Mouse (Mus musculus) neural tube, embryonic 11.5 days (tissue): ENCODE measurements around the gene Fibcd1. TPM values are rescaled to one million over a fixed set of nuclear protein-coding genes. Genes with fewer than 3 reads are reported as not detected.

Experiments used
- ATAC-seq: fragments of 200-750 bp; cut with Nextera tagmentation; 2 replicates; pipeline ENCODE4 v1.8.0; 2017; ENCODE audit warnings: moderate number of reproducible peaks, mild to moderate bottlenecking, moderate TSS enrichment, moderate library complexity; ENCODE audit not compliant: insufficient read depth, low FRiP score, low TSS enrichment
- DNase-seq: peaks from one replicate; pipeline ENCODE4 v3.0.0-alpha.2; 2015; ENCODE audit warnings: low spot score
- H3K27ac ChIP-seq: fragments of 300-500 bp; sonication (generic); 2 replicates; pipeline ENCODE4 v1.5.1; 2014; ENCODE audit warnings: low read depth, mild to moderate bottlenecking, low read length
- H3K27me3 ChIP-seq: fragments of 300-500 bp; sonication (generic); 2 replicates; pipeline ENCODE4 v1.6.1; 2014; ENCODE audit warnings: mild to moderate bottlenecking, low read length, mixed read lengths; ENCODE audit not compliant: control insufficient read depth, insufficient read depth
- H3K36me3 ChIP-seq: fragments of 300-500 bp; sonication (generic); 2 replicates; pipeline ENCODE4 v1.6.1; 2014; ENCODE audit warnings: mild to moderate bottlenecking, low read length, moderate library complexity, mixed read lengths; ENCODE audit not compliant: control insufficient read depth, insufficient read depth
- H3K4me1 ChIP-seq: fragments of 300-500 bp; sonication (generic); 2 replicates; pipeline ENCODE4 v1.6.1; 2014; ENCODE audit warnings: low read length, mixed read lengths; ENCODE audit not compliant: control insufficient read depth, insufficient read depth
- H3K4me2 ChIP-seq: fragments of 300-500 bp; sonication (generic); 2 replicates; pipeline ENCODE4 v1.6.1; 2014; ENCODE audit warnings: low read depth, mild to moderate bottlenecking, moderate library complexity
- H3K4me3 ChIP-seq: fragments of 300-500 bp; sonication (generic); 2 replicates; pipeline ENCODE4 v1.5.1; 2014; ENCODE audit warnings: low read depth, low read length
- H3K9ac ChIP-seq: fragments of 300-500 bp; sonication (generic); 2 replicates; pipeline ENCODE4 v1.6.1; 2014; ENCODE audit warnings: mild to moderate bottlenecking, low read length
- H3K9me3 ChIP-seq: fragments of 300-500 bp; sonication (generic); 2 replicates; pipeline ENCODE4 v1.6.1; 2016; ENCODE audit warnings: low read length; ENCODE audit not compliant: control insufficient read depth
- WGBS: fragments of 180-500 bp; shearing (Covaris S2); extraction: QIAGEN DNeasy Blood & Tissue Kit; methylation state at CpG from one replicate; pipeline ENCODE4 v1.1.7; 2014; 5-methylcytosine and 5-hydroxymethylcytosine counted together
- polyA plus RNA-seq: library from polyadenylated mRNA; unstranded; fragments of >200 nt; fragmentation: Nextera tagmentation; extraction: Ambion mirVana; gene quantifications from 2 replicates; pipeline ENCODE4 v1.2.1, GENCODE M21; 2014

Fibcd1 gene
- 0.51 and 1.2 TPM in 2 replicates for polyA plus RNA-seq

GRCm38 (mm10) chr2:31845896-31846691 is at the start of gene Fibcd1:
Gene Fibcd1 (minus strand): TSS chr2:31846005.
- peaks cover 12% of the 10 kb centered on the region for H3K4me1 ChIP-seq
- no peaks in the 10 kb centered on the region for H3K36me3 ChIP-seq
- H3K27me3 ChIP-seq = peaks cover 36% of the 10 kb centered on the region
- no peaks in the 10 kb centered on the region for H3K9me3 ChIP-seq
- peak within 1 kb of the TSS; percentile 90 for H3K4me2 ChIP-seq
- WGBS = under 1% methylated on average over 78 of the region's 88 CpGs
- peak; percentile 45 for DNase-seq
- peak within 1 kb of the TSS; percentile 50 for H3K4me3 ChIP-seq
- peak within 1 kb of the TSS; percentile 41 for H3K9ac ChIP-seq
- ATAC-seq = no peak
- H3K27ac ChIP-seq = no peak within 1 kb of the TSS

GRCm38 (mm10) chr2:31894221-31894870 is 48.5 kb upstream of the Fibcd1 start:
- WGBS = 44% methylated on average over 13 of the region's 13 CpGs
- Histone ChIP-seq H3K27ac (no peak overlapping the region), H3K9me3 (no peaks in the 10 kb centered on the region), H3K4me2 (no peak overlapping the region), H3K4me1 (0 out of 2 replicates have a peak, but pooled peaks cover 3% of the 10 kb centered on the region), H3K4me3 (no peak overlapping the region), H3K36me3 (no peaks in the 10 kb centered on the region), H3K27me3 (no peaks in the 10 kb centered on the region), H3K9ac (no peak overlapping the region)
- ATAC-seq = no peak
- no peak for DNase-seq

GRCm38 (mm10) chr2:31893110-31893669 is 47.4 kb upstream of the Fibcd1 start:
- WGBS = 54% methylated on average over 10 of the region's 10 CpGs
- no peak overlapping the region for H3K4me2 ChIP-seq
- H3K4me3 ChIP-seq = no peak overlapping the region
- 0 out of 2 replicates have a peak, but pooled peaks cover 3% of the 10 kb centered on the region for H3K4me1 ChIP-seq
- no peak overlapping the region for H3K9ac ChIP-seq
- ATAC-seq (no peak), DNase-seq (no peak)
- H3K27ac ChIP-seq = no peak overlapping the region
- H3K36me3 ChIP-seq = no peaks in the 10 kb centered on the region
- H3K9me3 ChIP-seq = no peaks in the 10 kb centered on the region
- 0 out of 2 replicates have a peak, but pooled peaks cover 3% of the 10 kb centered on the region for H3K27me3 ChIP-seq

- H3K4me3 ChIP-seq = no peak overlapping the region
- H3K27me3 ChIP-seq = peaks cover 21% of the 10 kb centered on the region
- no peaks in the 10 kb centered on the region for H3K9me3 ChIP-seq
- ATAC-seq (no peak), DNase-seq (no peak)
- no peaks in the 10 kb centered on the region for H3K36me3 ChIP-seq
- H3K4me1 ChIP-seq = 0 out of 2 replicates have a peak, but pooled peaks cover 3% of the 10 kb centered on the region
- H3K9ac ChIP-seq = no peak overlapping the region
- H3K27ac ChIP-seq = no peak overlapping the region
- 83% methylated on average over 2 of the region's 2 CpGs for WGBS
- H3K4me2 ChIP-seq = no peak overlapping the region
Measured at GRCm38 (mm10) chr2:31891219-31891618, 45.4 kb upstream of the Fibcd1 start.

- ATAC-seq (no peak), DNase-seq (no peak)
- Histone ChIP-seq H3K4me3 (no peak overlapping the region), H3K36me3 (no peaks in the 10 kb centered on the region), H3K4me2 (no peak overlapping the region), H3K9ac (no peak overlapping the region), H3K4me1 (0 out of 2 replicates have a peak, but pooled peaks cover 3% of the 10 kb centered on the region), H3K27ac (no peak overlapping the region), H3K9me3 (no peaks in the 10 kb centered on the region), H3K27me3 (peaks cover 29% of the 10 kb centered on the region)
- 62% methylated on average over 1 of the region's 1 CpGs for WGBS
Measured at GRCm38 (mm10) chr2:31888871-31889270, 43.1 kb upstream of the Fibcd1 start.

- WGBS = 6% methylated on average over 26 of the region's 26 CpGs
- peak; percentile 46 for DNase-seq
- H3K9me3 ChIP-seq = no peaks in the 10 kb centered on the region
- no peaks in the 10 kb centered on the region for H3K4me1 ChIP-seq
- H3K4me3 ChIP-seq = 0 out of 2 replicates have a peak within 1 kb of the TSS, but pooled peaks have one; percentile 8
- H3K9ac ChIP-seq = no peak within 1 kb of the TSS
- H3K27me3 ChIP-seq = peaks cover 36% of the 10 kb centered on the region
- no peaks in the 10 kb centered on the region for H3K36me3 ChIP-seq
- H3K27ac ChIP-seq = no peak within 1 kb of the TSS
- ATAC-seq = no peak
- H3K4me2 ChIP-seq = peak within 1 kb of the TSS; percentile 23; the same call in 1 of the 2 replicates
Measured at GRCm38 (mm10) chr2:31887030-31887429, 41.2 kb upstream of the Fibcd1 start, which contains the start of gene Lamc3. Gene Lamc3 (plus strand): TSS chr2:31887291.

- ATAC-seq (no peak), DNase-seq (peak; percentile 65)
- H3K36me3 ChIP-seq = no peaks in the 10 kb centered on the region
- 0 out of 2 replicates have a peak, but pooled peaks cover 6% of the 10 kb centered on the region for H3K4me1 ChIP-seq
- H3K4me3 ChIP-seq = no peak overlapping the region
- H3K4me2 ChIP-seq = no peak overlapping the region
- H3K9ac ChIP-seq = no peak overlapping the region
- H3K9me3 ChIP-seq = no peaks in the 10 kb centered on the region
- peaks cover 41% of the 10 kb centered on the region for H3K27me3 ChIP-seq
- 27% methylated on average over 6 of the region's 6 CpGs for WGBS
- no peak overlapping the region for H3K27ac ChIP-seq
Measured at GRCm38 (mm10) chr2:31884806-31885205, 39.0 kb upstream of the Fibcd1 start.

GRCm38 (mm10) chr2:31883061-31883460 is 37.3 kb upstream of the Fibcd1 start:
- no peak for ATAC-seq
- no peak overlapping the region for H3K4me2 ChIP-seq
- peaks cover 38% of the 10 kb centered on the region for H3K27me3 ChIP-seq
- no peaks in the 10 kb centered on the region for H3K9me3 ChIP-seq
- H3K9ac ChIP-seq = no peak overlapping the region
- 0 out of 2 replicates have a peak, but pooled peaks cover 6% of the 10 kb centered on the region for H3K4me1 ChIP-seq
- no peak overlapping the region for H3K4me3 ChIP-seq
- no peak for DNase-seq
- WGBS = 44% methylated on average over 4 of the region's 4 CpGs
- H3K36me3 ChIP-seq = no peaks in the 10 kb centered on the region
- no peak overlapping the region for H3K27ac ChIP-seq
